Mouse (Mus musculus) cerebellum, adult 2 months (tissue): ENCODE results near the gene Tmem52.

Experiments
- CTCF ChIP-seq: fragments of 200-500 bp; IDR thresholded peaks from 2 replicates; pipeline ENCODE4 v1.5.1; 2011; ENCODE audit warnings: low read depth, mild to moderate bottlenecking, control low read depth, low read length, moderate library complexity, borderline replicate concordance; ENCODE audit not compliant: insufficient read depth
- POLR2A ChIP-seq: fragments of 200-500 bp; IDR thresholded peaks from 2 replicates; pipeline ENCODE4 v1.6.1; 2011; ENCODE audit warnings: low read length, control low read depth, borderline replicate concordance; ENCODE audit not compliant: insufficient read depth

DNA sequence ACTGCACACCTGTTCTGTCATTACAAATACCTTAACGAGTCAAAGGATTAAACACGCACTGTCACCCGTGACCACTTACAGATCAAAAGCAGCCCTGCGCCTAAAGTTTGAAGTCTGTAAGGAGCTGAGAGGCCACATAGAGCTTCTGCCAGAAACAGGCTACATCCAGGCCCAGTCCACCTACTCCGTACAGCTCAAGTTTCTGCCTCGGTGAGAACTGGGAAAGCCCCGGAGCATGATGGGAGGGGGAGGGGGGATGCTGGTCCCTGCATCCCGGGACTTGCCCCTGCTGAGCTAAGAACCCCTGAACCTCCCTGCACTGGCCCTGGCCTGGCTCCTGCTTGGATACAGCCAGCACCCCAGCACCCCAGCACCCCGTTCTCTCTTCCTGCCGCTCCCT, 17.3 kb upstream of the Tmem52 start:
- TF ChIP-seq CTCF (no peak), POLR2A (no peak)
